Comparison of ENCODE assay signal across 13 mouse cellular contexts in the genomic region with DNA sequence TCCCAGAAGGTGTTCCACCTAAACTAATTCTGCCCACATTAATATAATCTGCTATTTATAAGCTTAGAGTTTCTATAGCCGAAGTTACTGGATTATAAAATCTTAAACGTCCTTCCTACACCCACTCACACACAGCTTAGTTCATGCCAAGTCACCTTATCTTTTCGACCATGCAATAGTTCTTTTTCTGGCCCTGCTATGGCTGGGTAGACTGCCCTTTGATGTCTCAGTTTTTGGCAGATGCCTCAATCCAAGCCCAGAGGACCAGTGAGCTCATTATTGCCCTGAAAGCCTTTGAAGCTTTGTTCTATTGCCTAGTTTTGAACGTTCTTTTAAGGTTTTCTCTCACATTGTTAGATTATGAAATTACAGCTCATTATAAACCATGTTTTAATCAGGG.
"Had no signal": no experiment of that assay in that cellular context is flagged by ENCODE, and none has a peak within 500 bp of the region (broad histone marks: within the 10 kb centered on the region; RNA-seq: fewer than 3 reads in every experiment).

No protein-coding gene starts in this region.

- ATAC-seq: liver, postnatal 0 days; midbrain, embryonic 15.5 days had no signal

- H3K9me3 ChIP-seq: limb, embryonic 12.5 days; liver, embryonic 13.5 days; lung, embryonic 15.5 days; midbrain, embryonic 15.5 days had no signal

- H3K27me3 ChIP-seq: limb, embryonic 12.5 days; liver, embryonic 13.5 days; lung, embryonic 15.5 days; midbrain, embryonic 15.5 days had no signal

- H3K9ac ChIP-seq: limb, embryonic 12.5 days; liver, embryonic 13.5 days; liver, postnatal 0 days; lung, embryonic 15.5 days; midbrain, embryonic 15.5 days had no signal

- H3K4me2 ChIP-seq: limb, embryonic 12.5 days; liver, embryonic 13.5 days; lung, embryonic 15.5 days; midbrain, embryonic 15.5 days had no signal

- H3K36me3 ChIP-seq: limb, embryonic 12.5 days; liver, embryonic 13.5 days; lung, embryonic 15.5 days; midbrain, embryonic 15.5 days had no signal

- DNase-seq: kidney, postnatal 25 days; layer of hippocampus, adult 9-11 months; layer of hippocampus, postnatal 36 days; liver; liver, embryonic 13.5 days; liver, postnatal 0 days; lung, postnatal 14 days; right cerebral cortex, postnatal 25 days; thymus, postnatal 4 days had no signal

- H3K4me3 ChIP-seq: limb, embryonic 12.5 days; liver, embryonic 13.5 days; lung, embryonic 15.5 days; midbrain, embryonic 15.5 days had no signal

- H3K27ac ChIP-seq: limb, embryonic 12.5 days; liver, embryonic 13.5 days; lung, embryonic 15.5 days; macrophage; midbrain, embryonic 15.5 days had no signal

- H3K4me1 ChIP-seq: limb, embryonic 12.5 days; liver, embryonic 13.5 days; lung, embryonic 15.5 days; midbrain, embryonic 15.5 days had no signal
